Mouse (Mus musculus) neural tube, embryonic 13.5 days (tissue): ENCODE measurements around the gene Prkg1. TPM values are rescaled to one million over a fixed set of nuclear protein-coding genes. Genes with fewer than 3 reads are reported as not detected.

Experiments
- ATAC-seq: fragments of 200-750 bp; cut with Nextera tagmentation; 2 replicates; pipeline ENCODE4 v1.8.0; 2017; ENCODE audit warnings: low read depth, mild to moderate bottlenecking, moderate TSS enrichment, moderate library complexity
- H3K27ac ChIP-seq: fragments of 300-500 bp; sonication (generic); replicated peaks from 2 replicates; pipeline ENCODE4 v1.5.1; 2015; ENCODE audit warnings: moderate library complexity, mild to moderate bottlenecking, inconsistent platforms
- H3K27me3 ChIP-seq: fragments of 300-500 bp; sonication (generic); 2 replicates; pipeline ENCODE4 v1.6.1; 2015; ENCODE audit warnings: mild to moderate bottlenecking, inconsistent platforms
- H3K36me3 ChIP-seq: fragments of 300-500 bp; sonication (generic); 2 replicates; pipeline ENCODE4 v1.6.1; 2015; ENCODE audit warnings: mild to moderate bottlenecking, inconsistent platforms
- H3K4me1 ChIP-seq: fragments of 300-500 bp; sonication (generic); replicated peaks from 2 replicates; pipeline ENCODE4 v1.6.1; 2015; ENCODE audit warnings: inconsistent platforms
- H3K4me2 ChIP-seq: fragments of 300-500 bp; sonication (generic); 2 replicates; pipeline ENCODE4 v1.6.1; 2015; ENCODE audit warnings: inconsistent platforms, mild to moderate bottlenecking, moderate library complexity
- H3K4me3 ChIP-seq: fragments of 300-500 bp; sonication (generic); 2 replicates; pipeline ENCODE4 v1.5.1; 2015; ENCODE audit warnings: mild to moderate bottlenecking, inconsistent platforms
- H3K9ac ChIP-seq: fragments of 300-500 bp; sonication (generic); 2 replicates; pipeline ENCODE4 v1.6.1; 2015; ENCODE audit warnings: moderate library complexity, mild to moderate bottlenecking, inconsistent platforms
- H3K9me3 ChIP-seq: fragments of 300-500 bp; sonication (generic); 2 replicates; pipeline ENCODE4 v1.6.1; 2016; ENCODE audit warnings: inconsistent platforms
- WGBS: fragments of 180-500 bp; shearing (Covaris S2); methylation state at CpG from one replicate; pipeline ENCODE4 v1.1.7; 2015; 5-methylcytosine and 5-hydroxymethylcytosine counted together
- polyA plus RNA-seq: library from polyadenylated mRNA; unstranded; fragments of >200 nt; fragmentation: Nextera tagmentation; extraction: Ambion mirVana; gene quantifications from 2 replicates; pipeline ENCODE4 v1.2.1, GENCODE M21; 2015

Prkg1 gene
- polyA plus RNA-seq, 1 experiment from 2014 or later: 9.2 TPM

DNA sequence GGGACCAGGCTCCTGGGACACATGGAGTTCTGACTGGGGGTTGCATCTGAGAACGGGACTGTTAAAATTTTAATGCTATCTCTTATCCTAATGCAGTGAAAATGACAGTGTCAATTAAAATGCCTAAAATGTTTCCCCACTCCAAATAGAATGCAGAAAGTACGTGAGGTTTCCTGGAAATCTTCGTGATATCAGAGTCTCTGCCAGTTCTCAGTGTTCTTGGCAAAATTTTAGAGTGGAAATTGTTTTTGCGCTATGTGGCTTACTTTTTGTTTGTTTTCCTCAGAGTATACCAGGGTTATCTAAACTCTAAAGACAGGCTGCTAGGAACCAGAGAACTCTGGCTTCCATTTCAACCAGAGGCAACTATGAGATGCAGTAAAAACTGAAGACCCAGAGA, 50.4 kb downstream of the Prkg1 start:
- no peak for ATAC-seq
- Histone ChIP-seq H3K27ac (no peak overlapping the region), H3K4me2 (no peak overlapping the region), H3K36me3 (no peaks in the 10 kb centered on the region), H3K9me3 (no peaks in the 10 kb centered on the region), H3K27me3 (no peaks in the 10 kb centered on the region), H3K4me3 (no peak overlapping the region), H3K9ac (no peak overlapping the region), H3K4me1 (no peaks in the 10 kb centered on the region)
- WGBS: 87% methylated on average over 4 of the region's 4 CpGs

DNA sequence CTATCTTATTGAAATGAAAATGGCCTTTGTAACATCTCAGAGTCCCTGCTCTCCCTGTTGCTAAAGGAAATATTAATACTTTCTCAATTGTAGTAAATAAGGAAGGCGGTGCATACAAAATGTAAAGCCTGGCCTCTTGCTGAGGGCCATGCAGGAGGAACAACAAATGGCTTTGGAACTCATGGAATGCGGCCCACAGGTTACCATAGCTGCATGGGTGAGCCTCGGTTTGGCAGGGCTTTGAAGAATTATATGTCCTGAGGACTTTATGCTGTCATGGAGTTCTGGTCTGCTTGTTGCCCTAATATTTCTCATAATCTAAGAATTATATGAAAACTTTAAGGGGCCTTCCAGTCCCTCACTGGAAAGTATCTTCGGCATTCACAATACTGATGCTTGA, 51.5 kb downstream of the Prkg1 start:
- no peak overlapping the region for H3K4me2 ChIP-seq
- no peak for ATAC-seq
- H3K4me1 ChIP-seq: no peaks in the 10 kb centered on the region
- H3K36me3 ChIP-seq: no peaks in the 10 kb centered on the region
- no peak overlapping the region for H3K4me3 ChIP-seq
- H3K9ac ChIP-seq: no peak overlapping the region
- no peak overlapping the region for H3K27ac ChIP-seq
- no peaks in the 10 kb centered on the region for H3K9me3 ChIP-seq
- 68% methylated on average over 4 of the region's 4 CpGs for WGBS
- no peaks in the 10 kb centered on the region for H3K27me3 ChIP-seq

GRCm38 (mm10) chr19:31710336-31710735, 54.5 kb downstream of the Prkg1 start:
- H3K9ac ChIP-seq: no peak overlapping the region
- H3K36me3 ChIP-seq: no peaks in the 10 kb centered on the region
- H3K4me3 ChIP-seq: no peak overlapping the region
- no peaks in the 10 kb centered on the region for H3K9me3 ChIP-seq
- H3K4me1 ChIP-seq: no peaks in the 10 kb centered on the region; the same call in 1 of the 2 replicates
- no peak for ATAC-seq
- H3K27ac ChIP-seq: no peak overlapping the region
- 89% methylated on average over 4 of the region's 4 CpGs for WGBS
- H3K27me3 ChIP-seq: no peaks in the 10 kb centered on the region
- no peak overlapping the region for H3K4me2 ChIP-seq

DNA sequence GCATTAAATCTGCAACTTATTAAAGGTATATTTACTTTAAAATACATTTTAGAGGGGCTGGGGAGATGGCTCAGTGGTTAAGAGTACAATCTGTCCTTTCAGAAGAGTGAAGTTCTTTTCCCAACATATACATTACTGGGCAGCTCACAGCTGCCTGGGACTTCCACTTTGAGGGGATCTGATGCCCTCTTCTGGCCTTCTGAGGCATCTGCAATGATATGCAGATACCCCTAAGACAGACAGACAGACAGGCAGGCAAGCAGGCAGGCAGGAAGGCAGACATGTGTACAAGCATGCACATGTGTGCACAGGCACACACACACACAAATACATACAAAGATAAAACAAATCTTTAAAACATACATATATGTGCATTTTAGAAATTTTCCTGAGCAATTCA, 60.8 kb downstream of the Prkg1 start:
- ATAC-seq: no peak
- no peaks in the 10 kb centered on the region for H3K27me3 ChIP-seq
- no peak overlapping the region for H3K4me2 ChIP-seq
- H3K36me3 ChIP-seq: no peaks in the 10 kb centered on the region
- H3K9me3 ChIP-seq: no peaks in the 10 kb centered on the region
- H3K27ac ChIP-seq: no peak overlapping the region
- no peaks in the 10 kb centered on the region; the same call in 1 of the 2 replicates for H3K4me1 ChIP-seq
- H3K4me3 ChIP-seq: no peak overlapping the region
- no peak overlapping the region for H3K9ac ChIP-seq

DNA sequence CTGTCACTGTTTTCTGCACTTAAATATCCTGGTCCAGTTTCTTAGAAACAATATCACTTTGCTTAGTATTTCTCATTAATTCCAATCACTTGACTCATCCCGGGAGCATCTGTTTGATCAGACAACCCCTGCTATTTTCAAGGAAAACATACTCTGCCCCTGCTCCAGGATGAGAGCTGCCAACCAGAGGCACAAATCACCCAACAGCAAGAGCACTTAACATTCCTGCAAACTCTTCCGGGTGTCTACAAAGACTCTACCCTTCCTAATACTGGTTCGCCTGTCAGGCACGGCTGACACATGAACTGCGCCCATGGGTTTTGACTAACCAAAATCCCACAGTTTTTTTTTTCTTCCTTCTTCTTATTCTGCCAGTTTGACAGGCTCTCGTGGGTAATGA, 65.9 kb downstream of the Prkg1 start:
- ATAC-seq: no peak
- H3K9me3 ChIP-seq: no peaks in the 10 kb centered on the region
- H3K27ac ChIP-seq: no peak overlapping the region
- no peak overlapping the region for H3K4me3 ChIP-seq
- no peak overlapping the region for H3K9ac ChIP-seq
- 74% methylated on average over 6 of the region's 6 CpGs for WGBS
- no peaks in the 10 kb centered on the region for H3K36me3 ChIP-seq
- H3K4me2 ChIP-seq: no peak overlapping the region
- no peaks in the 10 kb centered on the region for H3K27me3 ChIP-seq
- H3K4me1 ChIP-seq: no peaks in the 10 kb centered on the region

GRCm38 (mm10) chr19:31680821-31681220, 84.0 kb downstream of the Prkg1 start:
- H3K27me3 ChIP-seq: no peaks in the 10 kb centered on the region
- ATAC-seq: no peak
- H3K4me2 ChIP-seq: no peak overlapping the region
- no peaks in the 10 kb centered on the region for H3K4me1 ChIP-seq
- no peaks in the 10 kb centered on the region for H3K36me3 ChIP-seq
- H3K27ac ChIP-seq: no peak overlapping the region
- 49% methylated on average over 1 of the region's 1 CpGs for WGBS
- H3K4me3 ChIP-seq: no peak overlapping the region
- no peak overlapping the region for H3K9ac ChIP-seq
- no peaks in the 10 kb centered on the region for H3K9me3 ChIP-seq

DNA sequence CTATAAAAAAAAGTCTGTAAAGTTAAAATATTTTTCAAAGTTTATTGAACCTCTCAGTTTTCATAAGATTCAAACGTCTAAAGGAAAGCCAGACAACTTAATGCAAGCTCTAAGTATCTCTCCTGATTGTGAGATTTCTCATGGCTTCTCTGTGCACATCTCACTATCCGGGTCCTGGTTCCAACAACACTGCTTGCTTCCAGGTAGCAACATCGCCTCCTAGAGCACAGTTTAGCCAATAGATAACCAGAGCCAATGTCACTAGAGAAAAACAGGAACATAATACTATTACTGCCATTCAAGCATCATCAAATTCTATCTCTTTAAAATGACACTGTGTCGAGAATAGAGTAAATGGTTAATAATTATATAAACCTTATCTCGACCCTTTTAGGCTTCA, 86.5 kb downstream of the Prkg1 start:
- no peak overlapping the region for H3K9ac ChIP-seq
- H3K9me3 ChIP-seq: no peaks in the 10 kb centered on the region
- no peak overlapping the region for H3K4me2 ChIP-seq
- 51% methylated on average over 5 of the region's 5 CpGs for WGBS
- H3K36me3 ChIP-seq: no peaks in the 10 kb centered on the region
- H3K27ac ChIP-seq: no peak overlapping the region
- H3K4me1 ChIP-seq: no peaks in the 10 kb centered on the region
- no peak for ATAC-seq
- H3K4me3 ChIP-seq: no peak overlapping the region
- H3K27me3 ChIP-seq: no peaks in the 10 kb centered on the region

DNA sequence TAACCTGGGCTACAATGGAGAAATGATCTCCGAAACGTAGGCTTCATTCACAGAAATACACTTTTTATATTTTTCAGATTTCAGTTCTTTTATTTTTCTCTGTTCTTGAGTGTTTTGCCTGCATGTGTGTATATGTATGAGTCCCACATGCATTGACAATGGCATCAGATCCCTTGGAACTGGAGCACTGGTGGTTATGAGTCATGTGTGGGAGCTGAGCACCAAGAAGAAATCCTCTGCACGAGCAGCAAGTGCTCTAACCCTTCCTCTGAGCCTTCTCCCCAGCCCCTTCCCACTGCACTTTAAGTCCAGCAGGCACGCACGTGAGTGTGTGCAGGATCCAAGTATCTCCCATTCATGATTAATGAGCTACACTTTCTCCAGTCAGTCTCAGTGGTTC, 93.1 kb downstream of the Prkg1 start:
- Histone ChIP-seq H3K27me3 (no peaks in the 10 kb centered on the region), H3K4me2 (no peak overlapping the region), H3K36me3 (no peaks in the 10 kb centered on the region), H3K27ac (no peak overlapping the region), H3K9me3 (no peaks in the 10 kb centered on the region), H3K4me1 (no peaks in the 10 kb centered on the region), H3K9ac (no peak overlapping the region), H3K4me3 (no peak overlapping the region)
- no peak for ATAC-seq
- WGBS: 65% methylated on average over 5 of the region's 5 CpGs

DNA sequence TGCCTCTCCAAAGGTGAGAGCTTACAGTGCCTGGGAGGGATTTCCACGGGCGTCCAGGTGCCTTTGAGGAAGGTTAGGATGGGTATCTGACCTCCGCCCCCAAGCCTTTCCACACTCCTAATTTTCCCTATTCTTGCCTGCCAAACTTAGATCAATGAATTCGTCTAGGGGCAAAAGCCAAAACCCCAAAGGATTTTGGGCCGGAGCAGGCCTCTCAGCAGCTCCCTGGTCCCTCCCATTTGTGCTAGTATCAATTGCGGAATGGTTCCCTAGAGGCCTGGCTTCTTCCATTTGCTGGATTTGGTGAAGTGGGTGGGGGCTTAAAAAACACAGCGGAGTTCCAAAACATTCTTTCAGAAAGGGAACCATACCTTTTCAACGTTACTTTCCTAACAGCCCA, 99.8 kb downstream of the Prkg1 start:
- Histone ChIP-seq H3K9ac (peak overlapping the region; percentile 69), H3K4me2 (peak overlapping the region; percentile 82), H3K4me1 (peaks cover 24% of the 10 kb centered on the region), H3K27me3 (peaks cover 6% of the 10 kb centered on the region; the same call in 1 of the 2 replicates), H3K9me3 (no peaks in the 10 kb centered on the region), H3K4me3 (peak overlapping the region; percentile 56), H3K36me3 (no peaks in the 10 kb centered on the region), H3K27ac (peak overlapping the region; percentile 64; the same call in 1 of the 2 replicates)
- WGBS: 6% methylated on average over 8 of the region's 8 CpGs
- no peak for ATAC-seq

DNA sequence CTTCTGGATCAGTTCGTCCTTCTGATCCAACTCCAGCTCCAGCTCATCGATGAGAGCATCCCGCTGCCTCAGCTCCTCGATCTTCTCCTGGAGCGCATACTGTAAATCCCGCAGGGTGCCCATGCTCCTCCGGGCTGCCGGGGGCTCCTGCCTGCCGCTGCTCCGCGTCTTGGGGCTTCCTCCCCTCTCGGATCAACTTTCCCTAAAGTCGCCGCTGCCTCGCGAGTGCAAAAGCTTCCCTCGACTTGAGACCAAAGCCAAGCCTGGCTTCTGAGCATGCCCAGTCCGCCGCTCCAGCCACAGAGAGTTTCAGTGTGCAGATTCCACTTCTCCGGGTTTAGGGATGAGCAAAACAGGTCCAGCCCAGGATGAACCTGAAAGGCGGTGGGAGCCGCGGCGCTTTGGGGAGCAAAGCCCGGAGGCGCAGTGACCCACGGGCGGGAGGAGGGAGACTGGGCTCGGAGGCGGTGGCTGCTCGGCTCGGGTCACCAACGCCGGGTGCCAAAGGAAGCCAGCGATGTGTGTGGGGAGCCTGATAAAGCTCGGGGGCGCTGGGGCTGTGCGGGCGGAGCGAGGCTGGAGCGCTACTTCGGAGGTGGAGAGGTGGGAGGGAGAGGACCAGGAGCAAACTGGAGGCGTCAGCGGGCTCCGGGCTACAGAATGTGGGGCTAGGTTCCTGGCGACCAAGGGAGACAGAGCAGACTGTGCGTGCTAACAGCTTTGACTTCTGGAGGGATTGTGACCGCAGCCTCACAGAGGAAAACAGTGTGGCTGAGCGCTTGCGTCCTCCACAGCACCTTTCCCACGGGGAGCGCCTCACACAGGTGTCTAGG, 100.5 kb downstream of the Prkg1 start:
- peak overlapping the region; percentile 82 for H3K4me2 ChIP-seq
- ATAC-seq: peak; percentile 88
- H3K36me3 ChIP-seq: no peaks in the 10 kb centered on the region
- peak overlapping the region; percentile 56 for H3K4me3 ChIP-seq
- no peaks in the 10 kb centered on the region for H3K9me3 ChIP-seq
- peaks cover 6% of the 10 kb centered on the region; the same call in 1 of the 2 replicates for H3K27me3 ChIP-seq
- H3K4me1 ChIP-seq: peaks cover 28% of the 10 kb centered on the region
- 0% methylated on average over 52 of the region's 52 CpGs for WGBS
- H3K27ac ChIP-seq: peak overlapping the region; percentile 64
- H3K9ac ChIP-seq: peak overlapping the region; percentile 69

DNA sequence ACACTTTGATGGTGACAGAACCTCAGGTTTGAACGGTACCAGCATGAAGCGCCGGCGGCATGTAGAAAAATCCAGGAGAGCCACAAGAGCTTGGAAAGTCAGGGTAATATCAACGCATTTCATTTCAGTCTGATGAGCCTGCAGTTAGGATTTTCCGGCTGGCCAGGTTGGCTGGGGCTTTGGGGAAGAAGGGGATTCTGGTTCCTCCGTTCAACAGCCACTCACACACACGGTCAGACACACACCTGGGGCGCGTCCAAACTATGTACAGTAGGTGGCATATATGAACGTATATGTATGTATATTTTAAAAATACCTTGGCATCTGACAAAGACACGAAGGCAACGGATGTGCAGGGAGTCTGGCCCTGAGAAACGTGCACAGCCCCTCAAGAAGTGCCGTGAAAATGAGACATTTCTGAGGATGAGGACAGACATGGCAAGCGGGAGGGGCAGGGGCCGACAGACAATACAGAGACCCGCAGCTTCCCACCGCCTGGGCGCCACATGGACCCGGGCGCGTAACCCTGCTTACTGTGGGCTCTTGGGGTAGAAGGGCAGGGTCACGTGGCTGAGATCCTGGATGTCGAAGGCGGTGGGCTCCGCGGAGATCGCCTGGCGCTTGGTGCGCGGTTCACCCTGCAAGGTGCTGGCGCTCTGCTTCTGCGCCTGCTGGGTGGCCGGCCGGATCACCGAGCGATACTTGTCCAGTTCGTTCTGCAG, 101.2 kb downstream of the Prkg1 start:
- 6% methylated on average over 39 of the region's 39 CpGs for WGBS
- Histone ChIP-seq H3K9me3 (no peaks in the 10 kb centered on the region), H3K4me2 (peak overlapping the region; percentile 82), H3K27ac (peak overlapping the region; percentile 64), H3K27me3 (peaks cover 6% of the 10 kb centered on the region; the same call in 1 of the 2 replicates), H3K36me3 (no peaks in the 10 kb centered on the region), H3K4me1 (peaks cover 35% of the 10 kb centered on the region), H3K9ac (peak overlapping the region; percentile 69), H3K4me3 (peak overlapping the region; percentile 56)
- peak; percentile 86 for ATAC-seq

DNA sequence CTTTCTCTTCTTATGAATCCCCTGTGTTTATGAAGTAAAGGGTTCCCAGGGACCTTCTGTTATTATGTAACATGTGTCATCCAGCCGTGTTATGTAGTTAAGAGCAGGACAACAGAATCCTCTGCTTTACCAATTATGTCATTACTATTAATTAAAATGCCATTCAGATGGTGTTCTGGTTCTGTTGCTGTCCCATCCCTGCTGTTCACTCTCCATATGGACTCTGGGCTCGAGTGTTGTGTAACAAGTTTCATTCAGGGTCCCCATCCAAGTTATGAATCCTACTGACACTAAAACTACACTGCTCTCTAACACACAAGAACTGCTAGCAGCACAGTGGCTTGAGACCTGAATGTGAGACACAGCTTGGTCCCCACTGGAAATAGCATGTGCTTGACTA, 102.0 kb downstream of the Prkg1 start:
- Histone ChIP-seq H3K4me3 (peak overlapping the region; percentile 56), H3K4me2 (peak overlapping the region; percentile 82)
- WGBS: 63% methylated on average over 2 of the region's 2 CpGs

More for the DNA sequence above, 102.0 kb downstream of the Prkg1 start:
- Histone ChIP-seq H3K36me3 (no peaks in the 10 kb centered on the region), H3K27me3 (peaks cover 6% of the 10 kb centered on the region; the same call in 1 of the 2 replicates), H3K9me3 (no peaks in the 10 kb centered on the region), H3K27ac (no peak overlapping the region), H3K4me1 (peaks cover 37% of the 10 kb centered on the region), H3K9ac (no peak overlapping the region)
- no peak for ATAC-seq
